Comparison of ENCODE assay signal across 15 mouse cellular contexts in the genomic region with DNA sequence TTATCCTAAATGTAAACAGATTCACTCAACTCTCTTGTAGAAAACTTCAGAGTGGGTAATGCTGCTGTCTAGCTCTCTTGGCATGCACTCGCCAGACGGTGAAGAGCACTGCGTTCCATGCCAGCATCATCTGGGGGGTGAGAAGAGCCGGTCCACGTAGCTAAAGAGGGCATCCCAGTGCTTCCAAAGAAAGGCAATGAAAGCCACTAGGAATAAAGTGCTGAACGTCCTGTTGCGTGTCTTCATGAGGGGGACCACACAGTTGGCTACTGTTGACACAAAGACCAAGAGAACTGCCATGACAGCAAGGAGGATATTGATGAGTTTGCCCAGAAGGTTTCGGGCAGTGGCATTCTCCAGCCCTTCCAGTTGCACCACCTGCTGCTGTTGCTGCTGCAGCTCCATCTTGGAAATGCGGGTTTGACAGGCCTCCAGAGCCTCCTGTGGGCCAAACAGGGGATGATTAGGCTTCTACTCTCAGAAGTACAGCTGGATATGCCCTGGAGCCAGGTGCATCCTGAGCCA. TPM values are rescaled to one million over a fixed set of nuclear protein-coding genes. Genes with fewer than 3 reads are reported as not detected.
A peak's percentile ranks its signal among the peaks of the same experiment; 100 is the strongest.
DNase-seq lines count a peak whose midpoint lies in the region; ATAC-seq and TF ChIP-seq lines count a peak whose summit lies in the region.
"Had no signal": no experiment of that assay in that cellular context is flagged by ENCODE, and none has a peak within 500 bp of the region (broad histone marks: within the 10 kb centered on the region; RNA-seq: fewer than 3 reads in every experiment).

No protein-coding gene starts in this region.

- TF ChIP-seq POLR2A in bone marrow macrophage, adult 2 months (IDR thresholded peaks at IDR 0.05; ENCODE audit: borderline replicate concordance, low read depth, low read length): peak; percentile 10; the same call in 1 of the 2 replicates

- H3K27me3 ChIP-seq in hindbrain, embryonic 13.5 days: no peaks in the 10 kb centered on the region
- no peaks in the 10 kb centered on the region for H3K27me3 ChIP-seq in hindbrain, embryonic 11.5 days (ENCODE audit: control insufficient read depth, insufficient read depth, low read length)
- H3K27me3 ChIP-seq: embryonic facial prominence, embryonic 13.5 days; hindbrain, embryonic 15.5 days had no signal

- H3K27ac ChIP-seq in hindbrain, embryonic 13.5 days: no peak overlapping the region
- no peak overlapping the region for H3K27ac ChIP-seq in hindbrain, embryonic 11.5 days (ENCODE audit: low read depth, low read length)
- H3K27ac ChIP-seq in bone marrow macrophage, adult 2 months (ENCODE audit: insufficient read depth, low read depth, low read length): no peak overlapping the region
- H3K27ac ChIP-seq: embryonic facial prominence, embryonic 13.5 days; hindbrain, embryonic 15.5 days had no signal

- DNase-seq in hindbrain, embryonic 11.5 days (ENCODE audit: low spot score): no peak
- DNase-seq in 3T3-L1 (ENCODE audit: low read depth, low spot score): peak; percentile 31
- DNase-seq in yolk sac, embryonic 10.5 days (ENCODE audit: low spot score): no peak
- DNase-seq in cerebellum, adult 9-10 months: no peak
- DNase-seq: adrenal gland, postnatal 36 days; cerebellum, adult 8-10 months; forebrain, postnatal 0 days; kidney, postnatal 14 days; right cerebral cortex, postnatal 14 days had no signal

- no peaks in the 10 kb centered on the region for H3K4me1 ChIP-seq in hindbrain, embryonic 13.5 days (replicated peaks)
- H3K4me1 ChIP-seq in hindbrain, embryonic 11.5 days (replicated peaks; ENCODE audit: control insufficient read depth, insufficient read depth, low read length): no peaks in the 10 kb centered on the region
- peaks cover 3% of the 10 kb centered on the region; the same call in 1 of the 2 replicates for H3K4me1 ChIP-seq in bone marrow macrophage, adult 2 months (ENCODE audit: control insufficient read depth, insufficient read depth, low read length)
- H3K4me1 ChIP-seq: embryonic facial prominence, embryonic 13.5 days; hindbrain, embryonic 15.5 days had no signal

- H3K9ac ChIP-seq in hindbrain, embryonic 13.5 days: no peak overlapping the region
- no peak overlapping the region for H3K9ac ChIP-seq in hindbrain, embryonic 11.5 days (ENCODE audit: low read depth, low read length)
- H3K9ac ChIP-seq: embryonic facial prominence, embryonic 13.5 days; forebrain, postnatal 0 days; hindbrain, embryonic 15.5 days had no signal

- no peak overlapping the region for H3K4me2 ChIP-seq in hindbrain, embryonic 13.5 days
- no peak overlapping the region for H3K4me2 ChIP-seq in hindbrain, embryonic 11.5 days (replicated peaks; ENCODE audit: low read depth, low read length)
- H3K4me2 ChIP-seq: embryonic facial prominence, embryonic 13.5 days; hindbrain, embryonic 15.5 days; liver, embryonic 11.5 days had no signal

- ATAC-seq in hindbrain, embryonic 13.5 days (ENCODE audit: low FRiP score): 0 out of 2 replicates have a peak, but pooled peaks have one; percentile 36
- no peak for ATAC-seq in hindbrain, embryonic 11.5 days (ENCODE audit: low FRiP score)
- ATAC-seq in megakaryocyte, adult 5-6 weeks (ENCODE audit: poor library complexity, severe bottlenecking): peak; percentile 33; the same call in 1 of the 2 replicates
- ATAC-seq: forebrain, postnatal 0 days had no signal

- WGBS in hindbrain, embryonic 13.5 days: 85% methylated on average over 9 of the region's 9 CpGs
- 90% methylated on average over 9 of the region's 9 CpGs for WGBS in hindbrain, embryonic 11.5 days

- no peak overlapping the region for H3K4me3 ChIP-seq in hindbrain, embryonic 13.5 days
- no peak overlapping the region for H3K4me3 ChIP-seq in hindbrain, embryonic 11.5 days (ENCODE audit: low read depth, low read length)
- H3K4me3 ChIP-seq in bone marrow macrophage, adult 2 months (ENCODE audit: insufficient read depth, low read length): no peak overlapping the region
- H3K4me3 ChIP-seq: embryonic facial prominence, embryonic 13.5 days; hindbrain, embryonic 15.5 days had no signal

- peak; percentile 20; the same call in 1 of the 2 replicates for TF ChIP-seq CTCF in bone marrow macrophage, adult 2 months (IDR thresholded peaks at IDR 0.05; ENCODE audit: low read depth, low read length)

- H3K9me3 ChIP-seq in hindbrain, embryonic 13.5 days: peaks cover 9% of the 10 kb centered on the region
- peaks cover 9% of the 10 kb centered on the region for H3K9me3 ChIP-seq in hindbrain, embryonic 11.5 days (ENCODE audit: control insufficient read depth, low read length)

- peaks cover 41% of the 10 kb centered on the region for H3K36me3 ChIP-seq in hindbrain, embryonic 13.5 days
- H3K36me3 ChIP-seq in hindbrain, embryonic 11.5 days (ENCODE audit: control insufficient read depth, insufficient read depth, low read length): peaks cover 2% of the 10 kb centered on the region; the same call in 1 of the 2 replicates

RNA-seq across cellular contexts. Expression of a gene that starts 27.2 kb away (rescaled TPM):
- 9.1 and 11.3 TPM in 2 replicates for polyA plus RNA-seq in hindbrain, embryonic 13.5 days (2015; fragmentation: Nextera tagmentation; extraction: Ambion mirVana)
- polyA plus RNA-seq in hindbrain, embryonic 11.5 days (2014; fragmentation: Nextera tagmentation; extraction: Ambion mirVana): 17.5 and 18.8 TPM in 2 replicates
- 205 and 222 TPM in 2 replicates for polyA plus RNA-seq in bone marrow macrophage, adult 2 months (2012; ENCODE audit: insufficient read depth, insufficient read length, missing spikeins)
- 151 and 156 TPM in 2 replicates for total RNA-seq in megakaryocyte, adult 5-6 weeks (2015)
- 88.0 and 90.9 TPM in 2 replicates for total RNA-seq in megakaryocyte, adult 5-6 weeks (2017)

Comparison
In these comparisons a context has a peak if more than half of its experiments do, and no peak if none do; other contexts are left out.
1. RNA of a gene that starts 27.2 kb away (polyA plus RNA-seq): 205 to 222 TPM in bone marrow macrophage, adult 2 months; 17.5 to 18.8 TPM in hindbrain, embryonic 11.5 days and 9.1 to 11.3 TPM in hindbrain, embryonic 13.5 days; every median in the first group is over 10 times any median in the second.